Mouse (Mus musculus) G1E (cell line): Measurements from ENCODE around the gene 4930519G04Rik.

Experiments used
- CTCF ChIP-seq: IDR thresholded peaks from 2 replicates; pipeline ENCODE4 v1.5.1; 2012; ENCODE audit warnings: low read depth, low read length, inconsistent platforms, mixed read lengths
- GATA1 ChIP-seq: IDR thresholded peaks from 2 replicates; pipeline ENCODE4 v1.6.1; 2012; ENCODE audit warnings: borderline replicate concordance, low read length, inconsistent platforms, mixed read lengths
- TAL1 ChIP-seq: conservative IDR thresholded peaks from 2 replicates; pipeline ENCODE4 v1.6.1; 2012; ENCODE audit warnings: low read depth, low read length, inconsistent platforms, mixed read lengths

DNA sequence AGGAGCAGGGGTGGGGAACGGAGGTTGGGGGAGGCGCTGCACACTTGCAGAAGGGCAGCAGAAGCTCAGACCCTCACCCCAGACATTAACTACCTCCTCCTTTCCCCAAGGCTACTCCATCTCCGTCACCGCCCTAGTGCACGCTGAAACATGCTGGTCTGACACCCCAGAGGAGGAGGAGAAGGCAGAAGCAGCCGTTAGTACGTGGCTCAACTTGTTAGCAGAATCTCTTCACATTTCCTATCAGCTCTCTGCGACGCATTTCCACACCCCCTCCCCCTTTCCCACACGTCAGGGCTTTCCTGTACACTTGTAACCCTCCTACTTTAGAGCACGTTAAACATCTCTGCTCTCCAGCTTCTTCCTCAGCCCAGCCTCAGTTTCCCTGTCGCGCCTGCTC is 25.9 kb downstream of the 4930519G04Rik start:
- no peak for TF ChIP-seq CTCF
- no peak for TF ChIP-seq GATA1
- TF ChIP-seq TAL1 = no peak
